Mouse (Mus musculus) A20 (cell line): ENCODE data around the gene Bdkrb1.
A peak's percentile ranks its signal among the peaks of the same experiment; 100 is the strongest.

Source experiments
- DNase-seq: peaks from one replicate; pipeline ENCODE4 v3.0.0-alpha.2; 2011; ENCODE audit warnings: low read depth, low spot score

The Bdkrb1 gene

DNA sequence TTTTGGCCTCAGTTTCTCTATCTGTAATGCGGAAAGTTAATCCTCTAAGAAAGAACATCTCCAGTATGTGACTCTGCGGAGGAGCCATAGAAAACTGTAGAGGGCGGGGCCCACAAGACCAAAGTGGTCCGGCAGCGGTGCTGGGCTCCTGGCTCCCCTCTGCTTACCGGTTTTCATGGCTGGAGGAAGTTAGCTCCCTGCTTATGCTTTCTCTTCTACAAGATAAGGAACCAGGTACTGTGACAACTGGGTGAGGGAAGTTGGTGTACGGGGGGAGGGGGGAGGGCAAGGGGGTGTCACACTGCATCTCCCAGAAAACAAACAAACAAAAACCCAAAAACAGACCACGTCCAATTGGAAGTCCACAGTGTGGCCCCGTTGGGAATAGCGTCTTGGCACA lies 4.4 kb upstream of the Bdkrb1 start:
- no peak for DNase-seq

- DNase-seq: no peak
Observed at GRCm38 (mm10) chr12:105599098-105599497, 3.8 kb upstream of the Bdkrb1 start.

GRCm38 (mm10) chr12:105601586-105601985 lies 1.3 kb upstream of the Bdkrb1 start:
- no peak for DNase-seq

- DNase-seq: no peak
Observed at GRCm38 (mm10) chr12:105603904-105604303, 1.0 kb downstream of the Bdkrb1 start.

- no peak for DNase-seq
Observed at GRCm38 (mm10) chr12:105605212-105605611, 2.3 kb downstream of the Bdkrb1 start.

- no peak for DNase-seq
Observed at GRCm38 (mm10) chr12:105606881-105607280, 4.0 kb downstream of the Bdkrb1 start.

- no peak for DNase-seq
Observed at GRCm38 (mm10) chr12:105611045-105611444, 8.2 kb downstream of the Bdkrb1 start.

GRCm38 (mm10) chr12:105611748-105612147 lies 8.9 kb downstream of the Bdkrb1 start:
- peak; percentile 54 for DNase-seq

GRCm38 (mm10) chr12:105613559-105613958 lies 10.7 kb downstream of the Bdkrb1 start:
- no peak for DNase-seq

DNA sequence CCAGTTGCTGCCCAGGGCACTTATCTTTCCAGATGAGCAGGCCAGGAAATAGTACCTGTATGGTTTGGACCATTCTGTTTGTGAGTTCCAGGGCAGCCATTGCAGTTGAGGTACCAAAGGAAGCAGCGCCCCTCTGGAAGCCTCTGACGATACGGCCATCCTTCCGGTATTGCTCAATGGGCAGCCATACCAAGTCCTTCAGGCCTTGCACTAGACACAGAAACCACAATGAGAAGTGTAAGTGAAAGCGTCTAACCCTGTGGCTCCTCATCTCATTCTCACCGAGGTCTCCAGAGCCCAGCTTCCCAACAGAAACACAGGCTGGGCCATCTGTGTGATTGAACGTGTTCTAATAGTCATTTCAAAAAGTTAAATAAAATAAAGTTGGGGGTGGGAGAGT lies 19.2 kb downstream of the Bdkrb1 start:
- DNase-seq: no peak

- no peak for DNase-seq
Observed at GRCm38 (mm10) chr12:105622981-105623539, 20.2 kb downstream of the Bdkrb1 start.

GRCm38 (mm10) chr12:105625798-105626197 lies 22.9 kb downstream of the Bdkrb1 start:
- DNase-seq: no peak

- DNase-seq: no peak
Observed at GRCm38 (mm10) chr12:105634374-105635067, 31.6 kb downstream of the Bdkrb1 start.

DNA sequence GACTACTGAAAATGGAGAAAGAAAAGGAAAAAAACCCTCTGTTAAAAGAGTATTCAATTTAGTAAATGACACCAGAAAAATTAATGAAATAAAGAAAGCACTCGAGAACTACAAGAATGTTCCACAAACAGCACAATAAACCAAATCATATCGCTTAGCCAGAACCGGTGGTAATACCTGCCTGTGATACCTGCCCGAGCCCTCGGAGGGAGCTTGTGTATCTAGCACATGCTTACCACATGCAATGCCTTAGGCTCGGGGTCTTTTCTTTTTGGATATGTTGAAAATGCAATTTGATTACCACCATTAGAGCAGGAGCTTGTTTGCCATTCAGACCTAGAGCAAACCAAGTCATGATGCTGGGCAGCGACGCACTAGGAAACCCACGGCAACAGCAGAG lies 33.7 kb downstream of the Bdkrb1 start:
- no peak for DNase-seq

DNA sequence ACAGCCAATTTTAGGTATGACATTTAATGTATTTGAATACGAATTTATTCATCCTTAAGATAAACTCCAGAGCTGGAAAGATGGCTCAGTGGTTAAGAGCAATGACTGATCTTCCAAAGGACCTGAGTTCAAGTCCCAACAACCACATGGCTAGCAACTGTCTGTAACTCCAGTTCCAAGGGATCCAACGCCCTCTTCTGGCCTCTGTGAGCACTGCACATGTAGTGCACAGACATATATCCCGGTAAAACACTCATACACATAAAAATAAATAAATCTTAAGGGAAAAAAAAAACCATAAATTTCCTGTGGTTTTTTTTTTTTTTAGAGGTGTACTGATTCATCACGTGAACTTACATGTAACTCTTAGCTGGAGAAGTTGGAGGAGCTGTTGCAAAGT lies 34.7 kb downstream of the Bdkrb1 start:
- peak; percentile 14 for DNase-seq

DNA sequence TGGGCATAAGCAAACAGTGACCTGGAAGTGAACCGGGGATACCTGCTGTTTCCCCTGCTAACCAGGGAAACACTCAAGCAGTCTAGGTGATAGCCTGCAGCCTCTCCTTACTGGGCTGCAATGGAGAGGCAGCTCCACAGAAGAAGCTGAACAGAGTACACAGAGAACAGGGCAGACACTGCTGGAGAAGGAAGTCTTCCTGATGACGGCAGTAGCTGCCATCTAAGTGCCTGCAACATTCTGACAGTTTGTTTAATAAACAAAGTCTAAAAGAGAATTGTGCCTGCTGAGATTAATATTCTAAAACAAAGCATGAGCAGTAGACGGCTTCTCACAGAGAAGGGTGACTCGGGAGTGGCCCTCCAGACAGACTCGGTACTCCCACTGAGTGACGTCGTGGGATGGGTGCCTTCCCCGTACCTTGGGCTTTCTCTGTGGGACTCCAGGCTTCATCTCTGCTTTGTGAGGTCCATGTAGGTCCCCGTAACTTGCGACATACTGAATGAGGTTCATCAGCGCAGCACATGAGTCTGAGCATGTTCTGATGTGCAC lies 40.0 kb downstream of the Bdkrb1 start:
- no peak for DNase-seq
